Mouse (Mus musculus) cerebellum, adult 9-11 months (tissue): ENCODE measurements around the gene Olfr1484.
"Not testable (repeated sequence)": the region's sequence is repeated elsewhere in the genome, so short reads cannot be mapped to it uniquely, and the experiment has no call there.

ENCODE experiments used
- DNase-seq: peaks from one replicate; pipeline ENCODE4 v3.0.0; 2022

Olfr1484 gene

GRCm38 (mm10) chr19:13583211-13583610, at the start of gene Olfr1484:
TSS of gene Olfr1484 (plus strand) at chr19:13583511.
- no peak for DNase-seq

GRCm38 (mm10) chr19:13617075-13617474, 33.8 kb downstream of the Olfr1484 start, which contains the start of gene Olfr1487:
TSS of gene Olfr1487 (plus strand) at chr19:13617375.
- not testable (repeated sequence) for DNase-seq

GRCm38 (mm10) chr19:13631321-13631720, 48.0 kb downstream of the Olfr1484 start, which contains the start of gene Olfr1489:
TSS of gene Olfr1489 (plus strand) at chr19:13631621.
- no peak for DNase-seq
